Mouse (Mus musculus): Measurements from ENCODE around the gene Tom1l2.

Gene Tom1l2

DNA sequence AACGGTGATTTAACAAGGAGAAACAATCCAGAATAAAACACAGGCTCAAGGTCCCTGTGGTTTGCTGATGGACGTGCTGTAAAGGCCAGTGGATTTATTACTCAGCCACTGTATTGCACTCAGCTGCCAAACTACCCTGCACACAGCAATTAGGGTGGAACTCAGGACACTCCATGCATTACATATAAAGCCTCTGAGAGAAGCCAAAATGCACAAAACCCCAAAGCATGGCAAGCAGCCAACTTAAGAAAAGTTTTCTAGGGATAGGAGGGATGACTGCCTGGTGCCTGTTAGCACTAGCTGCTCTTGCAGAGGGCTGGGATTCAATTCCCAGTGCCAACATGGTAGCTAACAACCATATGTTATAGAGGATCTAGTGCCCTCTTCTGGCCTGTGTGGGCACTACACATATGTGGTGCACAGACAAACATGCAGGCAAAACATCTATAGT lies 45.3 kb downstream of the Tom1l2 start:
- in situ Hi-C loops (cut with MboI, MseI), result no loop called here

DNA sequence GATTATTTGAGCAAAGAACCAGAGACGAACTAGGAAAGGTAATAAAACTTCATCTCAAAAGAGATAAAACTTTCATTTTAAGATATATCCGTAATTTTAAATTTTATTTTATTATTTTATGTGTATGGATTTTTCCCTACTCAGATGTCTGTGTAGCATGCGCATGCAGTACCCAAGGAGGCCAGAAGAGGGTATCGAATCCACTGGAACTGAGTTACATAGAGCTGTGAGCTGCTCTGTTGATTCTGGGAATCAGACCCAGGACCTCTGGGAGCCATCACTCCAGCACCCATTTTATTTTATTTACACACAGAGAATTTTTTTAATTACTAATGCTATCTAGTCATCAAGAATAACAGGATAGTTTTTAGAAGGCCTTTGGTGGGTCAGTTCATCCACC lies 45.9 kb downstream of the Tom1l2 start:
- in situ Hi-C loops (cut with MboI, MseI), result no loop called here

DNA sequence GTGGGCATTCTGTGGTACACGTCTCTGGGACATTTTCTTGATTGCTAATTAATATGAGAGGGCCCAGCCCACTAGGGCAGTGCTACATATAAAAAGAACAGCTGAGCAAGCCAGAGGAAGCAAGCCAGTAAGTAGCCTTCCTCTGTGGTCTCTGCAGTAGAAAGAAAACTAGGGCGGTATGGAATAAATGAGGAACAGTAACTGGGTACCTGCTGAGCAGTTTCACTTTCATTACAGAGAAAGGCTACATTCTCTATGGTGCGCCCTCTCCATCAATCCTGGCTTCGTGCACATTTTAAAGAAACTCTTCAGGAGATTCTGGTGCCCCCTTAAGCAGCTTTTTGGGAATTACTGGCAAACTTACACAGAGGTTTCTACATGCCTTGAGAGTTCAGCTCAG lies 47.1 kb downstream of the Tom1l2 start:
- in situ Hi-C loops (cut with MboI, MseI), result no loop called here

DNA sequence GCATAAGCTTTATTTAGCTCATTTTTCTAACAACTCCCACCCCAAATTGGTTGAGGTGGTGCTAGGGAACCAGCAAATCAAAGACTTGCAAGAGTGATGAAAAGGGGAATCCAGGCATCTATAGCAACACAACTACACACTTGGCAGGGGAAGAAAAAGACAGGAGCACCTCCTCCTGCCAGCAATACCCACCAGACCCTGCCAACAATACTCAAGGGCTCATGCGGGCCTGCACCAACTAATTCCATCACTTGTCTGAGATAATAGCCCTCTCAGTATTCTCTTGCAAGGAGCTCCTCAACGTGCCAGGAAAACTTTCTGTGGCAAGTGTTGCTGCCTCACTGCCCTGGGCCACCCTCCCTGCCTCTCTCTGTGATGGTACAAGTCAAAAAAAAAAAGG lies 49.2 kb downstream of the Tom1l2 start:
- in situ Hi-C loops (cut with MboI, MseI), result no loop called here

DNA sequence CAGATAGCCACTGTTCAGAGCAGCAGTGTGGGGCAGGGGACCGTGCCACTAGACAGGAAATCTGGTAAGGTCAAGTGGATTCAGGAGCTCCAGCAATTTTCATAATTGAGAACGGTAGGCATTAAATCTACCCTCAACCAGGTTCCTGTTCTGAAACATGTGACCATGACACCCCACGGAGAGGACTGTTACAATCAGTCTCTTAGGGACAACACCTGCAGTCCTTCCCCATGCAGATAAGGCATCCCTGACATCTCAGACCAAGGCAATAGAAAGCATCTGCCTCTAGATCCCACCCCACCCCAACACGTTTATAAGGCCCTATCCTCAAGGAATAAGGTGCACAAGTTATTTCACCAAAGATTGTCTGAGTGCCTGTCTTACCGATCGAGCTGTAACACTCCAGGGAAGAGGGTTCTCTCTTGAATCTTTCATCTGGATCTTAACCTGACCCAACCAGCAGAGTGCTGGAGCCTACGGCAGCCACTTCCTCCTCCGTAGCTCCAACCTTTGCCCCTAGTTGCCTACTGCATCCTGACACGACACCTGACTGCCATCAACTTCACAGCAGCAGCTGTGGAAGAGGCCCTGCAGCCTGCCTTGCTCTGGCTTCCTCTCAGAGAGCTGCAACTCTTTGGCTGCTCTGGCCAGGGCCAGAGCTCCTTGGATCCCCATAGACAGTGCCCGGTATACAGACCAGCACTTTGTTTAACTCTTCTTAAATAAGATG lies 50.2 kb downstream of the Tom1l2 start:
- in situ Hi-C loops (cut with MboI, MseI), result no loop called here

DNA sequence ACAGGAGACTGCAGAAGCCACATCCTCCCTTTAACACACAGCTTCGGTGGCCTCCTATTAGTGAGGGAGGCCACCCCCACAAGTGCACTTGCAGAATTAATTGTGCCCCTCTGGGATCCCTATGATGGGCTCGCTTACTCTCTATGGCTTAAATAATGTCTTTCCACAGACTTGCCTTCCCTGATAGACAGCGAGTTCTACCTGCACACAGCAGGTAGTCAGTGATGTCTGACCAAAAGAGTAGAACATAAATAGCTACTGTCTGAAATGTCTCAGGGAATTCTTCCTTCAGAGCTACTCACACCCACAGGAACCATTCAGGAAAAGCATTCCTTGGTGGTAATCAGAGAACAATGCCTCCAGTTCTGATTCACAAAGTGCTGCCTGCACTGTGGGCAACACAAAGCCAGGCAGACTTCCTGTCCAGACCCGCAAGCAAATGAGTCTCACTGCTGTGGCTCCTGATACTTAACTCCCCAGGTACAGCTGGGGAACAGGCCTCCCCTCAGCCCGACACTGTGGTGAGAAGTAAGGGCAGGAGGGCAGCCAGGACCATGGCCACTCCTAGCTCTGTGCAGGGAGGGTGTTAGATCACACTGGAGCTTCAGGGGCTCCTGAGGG lies 51.0 kb downstream of the Tom1l2 start:
- in situ Hi-C loops (cut with MboI, MseI), result no loop called here

DNA sequence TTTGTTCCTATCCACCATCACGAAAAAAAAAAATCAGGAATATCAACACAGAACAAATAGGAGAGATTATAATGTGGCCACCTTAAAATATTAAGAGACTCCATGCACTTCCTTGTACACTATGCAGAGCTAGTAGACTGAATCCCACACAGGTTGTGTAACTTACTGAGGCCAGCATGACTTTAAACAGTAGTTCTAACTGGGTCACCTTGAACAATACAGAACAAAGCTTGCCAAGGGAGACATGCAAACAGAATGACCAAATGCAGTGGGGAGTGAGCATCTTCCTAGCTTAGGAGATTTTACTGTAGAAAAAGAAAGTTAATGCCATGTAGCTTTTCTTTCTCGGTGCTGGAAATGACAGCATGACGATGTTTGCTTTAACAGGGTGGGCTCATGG lies 52.4 kb downstream of the Tom1l2 start:
- in situ Hi-C loops (cut with MboI, MseI), result no loop called here

DNA sequence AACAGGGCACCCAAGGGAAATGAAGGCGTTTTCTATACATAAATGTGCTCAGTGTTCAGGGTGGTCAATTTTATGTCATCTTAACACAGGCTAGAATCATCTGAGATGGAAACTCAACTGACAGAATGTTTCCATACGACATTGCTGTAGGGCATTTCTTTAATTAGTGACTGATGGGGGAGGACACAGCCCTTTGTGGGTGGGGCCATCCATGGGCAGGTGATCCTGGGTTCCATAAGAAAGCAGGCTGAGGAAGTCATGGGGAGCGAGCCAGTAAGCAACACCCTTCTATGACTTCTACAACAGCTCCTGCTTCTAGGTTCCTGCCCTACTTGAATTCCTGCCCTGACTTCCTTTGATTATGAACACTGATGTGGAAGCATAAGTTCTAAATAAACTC lies 54.9 kb downstream of the Tom1l2 start:
- in situ Hi-C loops (cut with MboI, MseI), result no loop called here

DNA sequence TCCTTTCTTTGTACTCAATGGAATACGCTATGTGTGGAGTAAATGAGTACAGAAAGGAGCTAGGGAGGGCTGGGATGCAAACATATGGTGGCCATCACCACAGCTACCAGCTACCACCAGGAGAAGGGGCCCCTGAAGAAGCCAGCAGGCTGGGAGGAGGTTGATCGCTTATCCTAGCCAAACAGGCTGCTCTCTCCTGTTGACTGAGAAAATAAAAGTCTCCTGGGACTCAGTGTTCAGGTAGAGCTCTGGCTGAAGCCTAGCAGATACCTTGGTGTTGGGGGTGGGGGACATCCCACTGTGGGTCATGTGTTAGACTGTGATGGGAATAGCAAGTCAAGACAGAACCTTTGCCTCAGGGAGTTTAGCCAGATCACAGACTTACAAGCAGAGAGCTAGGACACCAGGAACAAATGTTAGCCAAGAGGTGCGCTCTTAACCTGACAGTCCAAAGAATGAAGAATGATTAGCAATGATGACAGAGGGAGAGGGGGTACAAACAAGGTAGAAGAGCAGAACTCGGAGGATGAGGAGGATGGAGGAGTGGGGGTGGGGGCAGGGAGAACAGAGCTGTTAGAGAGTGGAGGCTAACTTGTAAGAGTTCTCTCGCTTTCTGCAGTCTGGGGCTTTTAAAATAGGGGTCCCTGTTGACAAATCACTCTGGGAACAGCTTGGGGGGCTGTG lies 57.9 kb downstream of the Tom1l2 start:
- in situ Hi-C loops (cut with MboI, MseI), result no loop called here

DNA sequence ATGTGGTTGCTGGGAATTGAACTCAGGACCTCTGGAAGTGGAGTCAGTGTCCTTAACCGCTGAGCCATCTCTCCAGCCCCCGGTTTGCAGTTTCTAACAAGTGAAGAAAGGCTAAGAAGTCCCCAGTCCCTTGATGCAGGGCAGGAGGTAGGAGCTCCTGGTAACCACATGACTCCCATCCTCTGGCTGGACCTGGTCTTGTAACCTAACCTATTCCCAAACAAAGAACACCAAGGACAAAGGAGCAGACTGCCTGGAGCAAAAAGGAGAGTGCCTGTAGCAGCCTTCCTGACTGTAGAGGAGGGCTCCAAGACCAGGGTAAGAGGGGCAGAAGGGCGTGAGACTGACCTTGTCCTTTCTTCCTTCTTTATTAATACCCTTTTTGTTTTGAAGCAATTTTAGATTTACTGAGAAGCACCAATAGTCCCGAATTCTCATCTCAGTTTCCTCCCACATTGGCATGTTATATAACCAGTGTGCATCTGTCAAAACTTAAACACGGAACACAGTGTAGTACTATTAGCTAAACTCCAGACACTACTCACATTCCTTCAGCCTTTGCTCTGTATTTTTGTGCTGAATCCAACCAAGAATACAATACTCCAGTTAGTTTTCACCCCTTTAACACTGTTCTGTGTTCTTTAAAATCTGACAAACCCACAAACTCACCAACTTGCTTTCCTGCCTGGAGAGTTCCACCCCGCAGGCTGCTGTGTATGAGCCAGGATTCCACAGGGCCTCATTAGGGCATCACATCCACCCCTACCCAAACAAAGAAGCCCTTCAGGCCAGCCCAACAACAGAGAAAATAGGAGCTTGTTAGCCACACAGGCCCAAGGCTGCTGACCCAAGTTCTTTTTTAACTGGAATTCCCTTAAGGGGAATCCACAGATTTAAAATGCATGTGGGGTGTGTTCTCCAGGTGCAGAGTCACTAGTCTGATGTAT lies 58.7 kb downstream of the Tom1l2 start:
- in situ Hi-C loops (cut with MboI, MseI), result no loop called here

DNA sequence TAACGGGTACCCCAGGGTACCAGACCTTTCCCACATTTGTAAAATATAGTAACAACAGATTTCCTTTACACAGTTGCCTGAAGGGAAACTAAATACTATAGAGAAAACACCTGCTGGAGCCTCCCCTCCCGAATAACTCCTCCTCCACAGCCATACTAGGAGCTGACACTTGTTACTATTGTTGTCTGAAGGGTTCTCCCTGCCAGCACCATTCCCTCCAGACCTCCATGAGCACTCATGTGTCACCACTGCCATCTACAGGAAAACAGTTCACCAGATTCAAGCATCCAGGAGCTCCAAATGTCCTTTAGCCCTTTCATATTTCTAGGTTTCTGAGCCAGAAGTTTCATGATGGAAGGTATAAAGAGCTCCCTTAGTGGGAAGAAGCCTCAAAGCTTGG lies 60.0 kb downstream of the Tom1l2 start:
- in situ Hi-C loops (cut with MboI, MseI), result no loop called here

DNA sequence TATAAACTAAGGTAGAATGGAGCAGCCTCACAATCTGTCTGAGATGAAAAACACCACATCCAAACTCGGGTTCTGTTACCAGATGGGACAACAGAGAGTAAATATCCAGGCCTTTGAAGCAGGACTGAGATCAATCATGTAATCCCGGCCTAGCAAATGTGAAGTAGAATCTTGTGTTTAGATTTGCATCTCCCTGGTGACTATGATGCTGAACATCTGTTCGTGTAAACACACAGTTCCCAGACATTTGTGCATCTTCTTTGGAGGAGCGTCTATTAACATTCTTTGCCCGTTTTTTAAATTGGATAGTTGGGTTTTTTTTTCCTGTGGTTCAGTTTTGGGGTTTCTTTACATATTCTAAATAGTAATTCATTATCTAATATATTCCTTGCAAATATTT lies 63.7 kb downstream of the Tom1l2 start:
- in situ Hi-C loops (cut with MboI, MseI), result loop anchor here (10.0 kb wide), 1 partner anchor 1506 kb away; no protein-coding TSS in a partner anchor

DNA sequence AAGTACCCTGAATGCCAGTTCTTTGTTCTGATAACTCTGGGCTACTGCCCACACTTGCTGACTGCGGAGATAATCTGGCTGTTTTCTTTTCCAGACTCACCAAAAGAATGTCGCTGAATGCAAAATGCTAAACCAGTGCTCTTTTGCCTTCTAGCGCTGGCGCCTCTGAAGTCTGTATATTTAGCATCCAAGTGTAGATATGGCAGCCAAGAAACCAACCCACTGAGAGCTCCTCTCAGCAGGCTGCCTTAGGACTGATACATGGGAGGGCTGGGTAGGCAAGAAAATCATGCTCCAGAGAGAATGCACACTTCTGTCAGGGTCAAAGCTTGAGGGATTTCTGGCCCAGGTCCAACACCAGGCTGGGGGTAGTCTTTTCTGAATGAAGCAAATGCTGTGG lies 66.4 kb downstream of the Tom1l2 start:
- in situ Hi-C loops (cut with MboI, MseI), result loop anchor here (10.0 kb wide), 1 partner anchor 1508 kb away; no protein-coding TSS in a partner anchor

DNA sequence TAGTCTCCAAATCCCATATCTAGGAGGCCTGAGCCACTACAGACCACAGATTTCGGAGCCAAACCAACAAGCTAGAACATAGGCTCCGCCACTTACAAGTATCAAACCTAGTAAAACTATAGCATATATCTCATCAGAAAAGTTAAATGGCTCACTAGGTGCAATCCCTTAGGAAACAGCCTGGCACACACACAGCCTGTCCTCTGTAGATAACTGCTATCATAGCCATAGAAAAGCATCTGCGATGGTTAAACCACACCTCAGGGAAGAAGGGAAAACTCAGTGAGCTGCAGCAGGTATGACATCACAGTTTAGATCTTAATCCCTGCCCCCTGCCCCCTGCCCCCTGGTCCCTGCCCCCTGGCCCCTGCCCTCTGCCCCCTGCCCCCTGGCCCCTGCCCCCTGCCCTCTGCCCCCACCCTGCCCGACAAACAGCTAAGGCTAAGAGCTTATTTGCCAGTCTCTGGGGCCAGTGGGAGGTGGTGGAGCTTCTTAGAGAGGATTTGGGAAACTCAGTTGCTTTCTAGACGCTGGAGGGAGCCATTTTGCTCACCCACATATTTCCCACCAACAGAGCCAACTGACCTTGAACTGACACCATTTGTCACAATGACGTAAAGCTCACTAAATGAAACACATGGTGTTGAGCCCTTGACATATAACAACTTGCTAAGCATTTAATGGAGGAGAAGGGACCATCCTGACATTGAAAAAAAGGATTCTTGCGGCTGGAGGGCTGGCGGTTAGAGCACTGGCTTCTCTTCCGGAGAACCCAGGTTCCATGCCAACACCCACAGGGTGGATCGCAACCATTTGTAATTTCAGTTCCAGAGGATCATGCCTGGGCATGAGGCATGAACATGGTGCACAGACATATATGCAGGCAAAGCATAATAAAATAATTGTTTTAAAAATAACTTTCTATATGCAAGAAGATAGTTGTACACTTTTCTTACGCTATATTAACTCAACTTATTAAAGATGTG lies 72.0 kb downstream of the Tom1l2 start:
- in situ Hi-C loops (cut with MboI, MseI), result loop anchor here (10.0 kb wide), 1 partner anchor 1514 kb away; no protein-coding TSS in a partner anchor

DNA sequence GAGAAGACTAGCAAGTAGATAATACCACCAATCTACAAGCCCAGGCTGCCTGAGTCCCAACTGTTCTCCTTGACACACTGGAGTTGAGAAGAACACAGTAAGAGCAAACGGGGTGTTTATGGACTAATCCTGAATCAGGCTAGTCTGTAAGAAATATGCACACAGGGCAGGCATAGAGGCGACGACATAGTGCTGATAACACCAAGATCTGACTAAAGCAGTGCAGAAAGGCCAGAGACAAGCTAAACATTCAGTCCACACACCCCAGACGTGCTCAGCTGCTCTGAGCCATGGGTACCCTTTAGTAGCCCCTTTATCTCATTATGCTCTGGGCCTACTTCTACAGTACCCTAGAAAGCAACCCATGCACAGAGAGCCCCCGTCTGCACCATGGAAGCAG lies 73.2 kb downstream of the Tom1l2 start:
- in situ Hi-C loops (cut with MboI, MseI), result no loop called here

DNA sequence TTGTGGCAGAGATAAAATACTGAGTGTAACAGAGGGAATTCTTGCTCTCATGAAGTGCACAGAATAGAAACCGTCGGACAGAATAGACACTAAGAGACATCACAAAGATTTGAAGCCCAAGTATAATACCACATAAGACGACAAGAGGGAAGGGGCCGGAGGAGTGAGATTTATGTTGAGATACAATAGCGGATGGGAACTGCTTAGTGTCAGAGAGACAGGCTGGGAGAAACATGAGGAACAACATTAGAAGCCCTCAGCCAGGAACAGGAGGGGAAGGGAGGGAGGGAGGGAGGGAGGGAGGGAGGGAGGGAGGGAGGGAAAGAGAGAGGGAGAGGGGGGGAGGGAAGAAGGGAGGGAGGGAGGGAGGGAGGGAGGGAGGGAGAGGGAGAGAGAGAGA lies 74.9 kb downstream of the Tom1l2 start:
- in situ Hi-C loops (cut with MboI, MseI), result no loop called here

DNA sequence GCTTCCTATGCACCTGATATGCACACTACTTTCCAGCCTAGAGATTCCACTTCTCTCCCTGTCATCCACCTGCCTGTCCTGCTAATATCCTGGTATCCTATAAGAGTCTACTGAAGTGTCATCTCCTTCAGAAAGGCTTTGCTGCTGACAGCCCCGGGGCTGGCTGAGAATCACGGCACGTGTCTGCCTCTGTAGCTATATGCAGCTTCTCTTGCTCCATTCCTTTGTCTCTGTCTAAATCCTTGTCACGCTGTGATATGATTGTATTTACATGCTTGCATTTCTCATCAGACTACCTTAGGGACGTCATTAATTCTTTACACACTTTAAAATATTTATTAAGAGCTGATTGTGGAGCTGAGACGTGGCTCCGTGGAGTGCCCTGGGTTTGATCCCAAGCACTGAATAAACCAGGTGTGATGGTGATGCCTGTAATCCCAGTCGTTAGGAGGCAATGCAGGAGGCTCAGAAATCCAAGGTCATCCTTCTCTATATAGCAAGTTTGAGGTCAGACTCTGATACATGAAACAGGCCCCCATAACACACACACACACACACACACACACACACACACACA lies 75.5 kb downstream of the Tom1l2 start:
- in situ Hi-C loops (cut with MboI, MseI), result no loop called here

DNA sequence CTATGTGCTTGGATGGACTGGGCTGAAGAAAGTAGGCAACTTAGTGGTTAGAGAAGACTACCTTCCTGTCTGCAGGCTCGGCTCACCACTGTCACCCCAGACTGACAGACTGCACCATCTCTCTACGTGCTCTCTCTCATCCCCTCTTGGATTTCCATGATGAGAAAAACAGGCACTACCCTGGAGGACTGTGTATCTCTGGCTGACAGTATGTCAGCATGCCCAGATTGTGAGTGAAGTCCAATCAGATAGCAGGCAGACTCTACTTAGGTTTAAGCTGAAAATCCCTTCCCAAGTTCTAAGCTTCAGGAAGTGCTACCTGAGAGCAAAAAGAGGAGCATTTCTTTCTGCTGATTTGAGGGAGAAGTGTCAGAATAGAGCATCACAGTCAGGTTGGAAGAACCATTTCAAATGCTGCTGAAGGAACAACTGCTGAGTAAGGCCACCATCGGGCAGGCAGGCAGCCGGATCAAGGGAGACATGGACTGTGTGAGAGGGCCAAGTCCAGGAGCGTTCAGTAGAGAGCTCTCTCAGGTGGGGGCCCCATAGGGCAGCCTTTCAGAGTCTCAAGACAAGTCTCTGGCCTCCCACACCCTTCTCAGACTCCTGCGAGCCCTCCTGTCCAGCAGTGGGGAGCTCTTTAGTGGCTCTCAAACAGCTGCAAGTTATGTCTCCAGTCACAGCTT lies 76.2 kb downstream of the Tom1l2 start:
- in situ Hi-C loops (cut with MboI, MseI), result no loop called here

DNA sequence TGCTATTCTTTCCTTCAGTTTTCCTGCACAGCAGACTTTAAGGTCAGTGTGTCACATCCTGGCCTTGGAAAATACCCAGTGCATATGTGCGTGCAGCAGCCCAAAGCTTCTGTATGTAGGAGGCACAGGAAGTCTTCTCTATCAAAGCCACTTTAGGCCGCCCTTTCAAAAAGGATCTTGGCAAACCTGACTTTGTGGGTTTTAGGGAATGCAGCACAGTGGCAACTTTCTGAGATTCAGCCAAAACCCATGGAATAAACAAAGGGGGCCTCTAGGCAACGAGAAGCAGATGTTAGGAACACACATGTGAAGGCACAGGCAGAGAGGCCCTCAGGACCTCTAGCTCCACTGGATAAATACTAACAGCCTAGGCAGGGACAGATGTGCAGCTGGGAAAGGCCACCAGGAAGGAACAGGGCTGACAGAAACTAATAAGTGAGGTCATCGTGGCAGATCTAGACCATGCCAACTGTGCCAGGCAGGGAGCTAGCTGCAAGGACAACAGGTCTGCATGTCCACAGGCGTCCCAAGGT lies 79.4 kb downstream of the Tom1l2 start:
- in situ Hi-C loops (cut with MboI, MseI), result no loop called here
